Mouse (Mus musculus) C2C12 (cell line): ENCODE data around the gene Dock1.

Source experiments
- CEBPB ChIP-seq: IDR thresholded peaks from one replicate; pipeline ENCODE4 v1.6.1; 2011; ENCODE audit warnings: low read depth, mild to moderate bottlenecking, control low read depth, moderate library complexity
- CTCF ChIP-seq: IDR thresholded peaks from one replicate; pipeline ENCODE4 v1.5.1; 2011; ENCODE audit not compliant: control insufficient read depth, insufficient read depth, insufficient read length
- MAX ChIP-seq: IDR thresholded peaks from one replicate; pipeline ENCODE4 v1.6.1; 2011; ENCODE audit warnings: mild to moderate bottlenecking, control low read depth
- MYOD1 ChIP-seq: IDR thresholded peaks from one replicate; pipeline ENCODE4 v1.6.1; 2011; ENCODE audit warnings: low read depth; ENCODE audit not compliant: control insufficient read depth, insufficient read length
- USF1 ChIP-seq: IDR thresholded peaks from one replicate; pipeline ENCODE4 v1.6.1; 2011; ENCODE audit warnings: low read depth, mild to moderate bottlenecking, control low read depth, moderate library complexity

- TF ChIP-seq CTCF (no peak), MYOD1 (no peak), USF1 (no peak), MAX (no peak), CEBPB (no peak)
These were observed 389.1 kb downstream of the Dock1 start for GRCm38 (mm10) chr7:135059562-135059961.
